Mouse (Mus musculus): ENCODE measurements around the gene Zfp651.

Zfp651 gene

DNA sequence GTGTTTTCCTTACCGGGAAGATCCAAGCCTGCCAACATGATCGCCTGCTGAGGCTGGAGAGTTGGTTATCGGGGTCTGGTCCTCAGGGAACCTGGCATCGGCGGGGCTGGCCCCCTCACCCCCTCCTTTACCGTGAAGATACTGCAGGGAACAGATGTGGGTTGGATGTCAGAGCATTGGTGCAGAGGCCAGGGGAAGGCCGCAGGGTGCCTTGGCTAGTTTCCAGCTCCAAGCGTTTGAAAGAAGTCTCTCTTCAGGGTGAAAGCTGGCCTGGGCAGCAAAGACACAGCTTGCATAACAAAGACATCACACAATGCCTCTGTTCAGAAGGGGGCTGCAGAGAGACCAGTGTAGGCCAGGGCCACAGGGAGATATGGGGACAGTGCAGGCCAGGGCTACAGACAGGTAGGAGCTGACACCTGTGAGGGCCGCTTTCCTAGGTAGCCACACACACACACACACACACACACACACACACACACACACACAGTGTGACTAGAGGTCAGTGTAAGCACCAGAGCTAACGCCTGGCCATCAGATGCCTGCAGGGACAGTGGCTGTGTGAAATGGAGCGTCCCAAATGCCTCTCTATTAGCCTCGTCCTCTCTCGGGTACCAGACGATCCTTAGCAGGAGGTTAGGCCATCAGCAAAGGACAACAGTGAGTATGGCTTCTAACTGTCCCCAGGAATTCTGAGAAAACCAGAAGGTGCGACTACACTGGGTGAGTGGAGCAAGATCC is 51.1 kb downstream of the Zfp651 start:
- no peak for DNase-seq (ENCODE audit: low spot score in 2 of 2)

DNA sequence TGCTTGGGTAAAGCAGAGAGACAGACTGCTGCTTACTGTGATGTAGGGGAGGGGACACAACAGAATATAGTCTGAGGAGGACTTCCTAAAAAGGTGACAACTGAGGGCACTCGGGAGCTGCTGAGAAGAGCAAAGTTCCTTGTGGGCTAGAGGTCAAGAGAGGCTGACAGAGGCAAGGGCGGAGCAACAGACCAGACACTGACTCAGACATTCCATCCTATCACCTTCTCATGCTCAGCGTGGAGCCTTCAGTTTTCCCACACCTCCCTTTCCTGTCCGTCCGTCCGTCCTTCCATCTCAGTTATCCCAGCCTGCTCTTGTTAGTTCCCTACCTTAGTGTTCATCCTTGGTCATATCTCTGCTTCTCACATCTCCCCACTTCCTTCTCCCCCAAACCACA is 56.1 kb downstream of the Zfp651 start:
- DNase-seq (ENCODE audit: low spot score in 2 of 2), result no peak

DNA sequence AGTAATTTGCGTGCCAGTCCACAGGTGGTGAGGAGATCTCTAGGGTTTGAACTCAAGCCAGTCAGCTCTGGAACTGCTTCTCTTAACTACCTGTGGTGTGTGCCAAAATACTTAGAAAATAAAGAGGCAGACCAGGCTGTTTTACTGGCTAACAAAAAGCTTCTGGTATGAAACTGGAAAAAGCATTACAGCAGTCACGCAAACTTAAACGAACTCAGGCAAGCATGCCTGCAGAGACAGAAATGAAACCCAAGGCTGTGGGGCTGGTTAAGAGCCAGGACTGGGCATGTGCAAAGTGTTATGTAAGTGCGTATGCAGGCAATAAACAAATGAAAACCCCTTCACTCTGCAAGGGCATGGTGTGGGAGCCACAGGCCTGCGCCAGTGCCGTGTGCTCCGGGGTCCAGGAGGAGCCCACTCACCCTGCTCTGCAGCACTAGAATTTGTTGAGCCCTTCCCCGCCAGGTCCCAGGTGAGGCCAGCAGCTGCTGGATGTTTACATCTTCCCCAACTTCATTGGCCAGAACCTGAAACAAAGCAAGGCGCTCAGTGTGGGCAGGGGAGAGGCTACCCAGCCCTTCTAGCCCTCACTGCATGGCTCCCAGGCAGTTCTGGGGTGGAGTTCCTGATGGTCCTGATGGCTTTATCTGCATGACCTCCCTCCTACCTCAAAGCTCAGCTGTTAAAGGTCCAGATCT is 60.1 kb downstream of the Zfp651 start:
- DNase-seq (ENCODE audit: low spot score in 2 of 2), result peak in 1 of 2 experiments; percentile 52

DNA sequence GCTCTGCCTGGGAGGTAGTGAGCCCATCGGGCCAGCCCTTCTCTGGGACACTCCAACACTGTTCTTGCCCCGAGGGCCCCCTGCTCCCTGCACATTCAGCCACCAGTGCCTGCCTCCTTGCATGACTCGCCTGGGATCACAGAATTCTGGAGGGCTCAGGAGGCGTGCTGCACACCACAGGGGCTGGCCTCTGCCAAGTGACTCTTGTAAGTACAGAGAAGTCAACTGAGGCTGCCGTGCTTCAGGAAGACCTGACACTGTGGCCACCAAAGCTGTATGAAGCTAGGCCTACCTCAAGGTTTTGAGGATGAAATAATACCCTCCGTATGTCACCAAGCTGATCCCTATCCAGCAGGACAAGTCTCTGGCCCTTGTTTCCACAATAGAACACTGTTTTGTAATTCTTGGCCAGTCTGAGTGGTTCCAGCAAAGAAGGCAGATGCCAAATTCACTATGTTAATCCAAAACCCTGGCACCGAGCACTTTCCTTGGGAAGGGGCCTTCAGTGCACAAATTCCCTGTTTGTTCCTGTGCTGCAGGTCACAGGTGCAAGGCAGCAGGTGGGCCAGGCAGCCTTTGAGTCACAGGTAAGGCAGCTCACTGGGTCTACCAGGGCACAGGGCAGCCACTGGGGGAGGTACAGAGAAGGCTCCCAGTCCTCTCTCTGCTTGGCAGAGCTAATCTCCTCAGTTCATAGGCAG is 60.8 kb downstream of the Zfp651 start:
- no peak for DNase-seq (ENCODE audit: low spot score in 2 of 2)

DNA sequence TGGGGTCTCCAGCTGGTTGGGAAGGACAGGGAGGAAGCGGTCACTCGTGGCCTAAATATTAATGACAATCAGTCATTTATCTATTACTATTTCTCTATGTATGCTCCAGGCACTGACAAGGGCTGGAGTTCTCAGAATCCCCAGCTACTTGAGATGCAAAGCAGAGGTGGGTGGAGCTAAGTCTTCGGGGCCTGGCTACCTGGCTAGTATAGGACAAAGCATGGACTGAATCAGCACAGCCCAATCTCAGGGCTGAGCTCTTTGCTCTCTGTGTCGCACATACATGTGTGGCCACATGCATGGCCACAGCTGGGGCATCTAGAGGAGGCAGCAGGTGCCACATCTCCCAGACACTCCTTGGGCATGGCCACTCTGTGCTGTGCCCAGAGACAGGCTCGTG is 61.6 kb downstream of the Zfp651 start:
- no peak for DNase-seq (ENCODE audit: low spot score in 2 of 2)
